Mouse (Mus musculus): ENCODE data around the gene Eif3d. TPM values are rescaled to one million over a fixed set of nuclear protein-coding genes. Genes with fewer than 3 reads are reported as not detected.

Gene Eif3d
- polyA plus RNA-seq, 1 experiment, result 461 TPM

DNA sequence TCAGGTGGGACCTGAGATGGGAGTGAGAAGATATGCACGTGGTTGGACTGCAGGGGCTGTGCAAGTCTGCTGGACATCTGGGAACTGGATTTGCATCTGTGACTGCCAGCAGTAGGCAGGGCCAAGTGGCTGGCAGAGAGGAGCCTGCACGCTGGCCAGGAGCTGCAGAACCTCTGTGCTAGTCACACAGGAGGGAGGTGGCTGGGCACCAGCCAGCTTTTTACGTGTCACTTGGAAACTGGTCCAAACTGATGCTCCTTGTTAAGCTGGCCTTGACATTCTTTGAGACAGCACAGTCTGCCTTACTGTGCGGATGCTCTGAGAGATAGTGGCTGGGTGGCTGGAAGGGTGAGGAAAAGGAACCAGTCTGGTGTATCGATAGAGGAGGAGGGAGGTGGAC lies 17.9 kb upstream of the Eif3d start:
- no peak for TF ChIP-seq POLR2A (IDR thresholded peaks at IDR 0.05; ENCODE audit: insufficient read length, low read depth)
- TF ChIP-seq SRF (IDR thresholded peaks at IDR 0.05; ENCODE audit: control insufficient read depth, insufficient read length, low read depth), result no peak
- TF ChIP-seq TCF3 (IDR thresholded peaks at IDR 0.05; ENCODE audit: insufficient read length, low read depth), result no peak
- no peak for TF ChIP-seq POLR2AphosphoS2 (IDR thresholded peaks at IDR 0.05; ENCODE audit: insufficient read length, low read depth)
- Histone ChIP-seq H3ac (ENCODE audit: control insufficient read depth, insufficient read length) (no peak overlapping the region), H3K27me3 (ENCODE audit: control insufficient read depth, insufficient read depth, insufficient read length) (peaks cover 59% of the 10 kb centered on the region), H3K36me3 (ENCODE audit: control insufficient read depth, insufficient read depth) (no peaks in the 10 kb centered on the region), H3K4me2 (ENCODE audit: low read depth) (no peak overlapping the region), H3K79me2 (ENCODE audit: control insufficient read depth, insufficient read depth) (no peaks in the 10 kb centered on the region), H3K4me3 (no peak overlapping the region)

DNA sequence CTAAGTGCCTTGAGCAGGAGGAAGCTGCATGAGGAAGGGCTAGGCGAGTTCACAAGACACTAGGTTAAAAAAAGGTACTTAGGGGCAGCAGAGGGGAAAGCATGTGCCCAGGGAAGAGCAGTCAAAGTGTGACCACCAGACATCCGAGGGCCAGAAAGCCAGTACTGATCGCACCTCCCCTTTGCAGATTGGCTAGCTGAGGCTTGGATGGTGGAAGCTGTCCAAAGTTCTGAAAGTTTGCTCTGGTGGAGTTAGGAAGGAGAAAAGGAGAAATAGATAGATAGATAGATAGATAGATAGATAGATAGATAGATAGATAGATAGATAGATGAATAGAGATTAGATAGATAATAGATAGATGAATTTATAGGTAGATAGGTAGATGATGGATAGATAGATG lies 12.8 kb upstream of the Eif3d start:
- Histone ChIP-seq H3K79me2 (ENCODE audit: control insufficient read depth, insufficient read depth) (no peaks in the 10 kb centered on the region), H3K27me3 (ENCODE audit: control insufficient read depth, insufficient read depth, insufficient read length) (peaks cover 79% of the 10 kb centered on the region), H3K36me3 (ENCODE audit: control insufficient read depth, insufficient read depth) (no peaks in the 10 kb centered on the region), H3K4me2 (ENCODE audit: low read depth) (no peak overlapping the region), H3ac (ENCODE audit: control insufficient read depth, insufficient read length) (no peak overlapping the region), H3K4me3 (no peak overlapping the region)
- no peak for TF ChIP-seq E2F4 (IDR thresholded peaks at IDR 0.05; ENCODE audit: insufficient read depth)
- no peak for TF ChIP-seq POLR2A (IDR thresholded peaks at IDR 0.05; ENCODE audit: insufficient read length, low read depth)
- peak; percentile 66 for TF ChIP-seq REST (IDR thresholded peaks at IDR 0.05; ENCODE audit: insufficient read depth, insufficient read length)

DNA sequence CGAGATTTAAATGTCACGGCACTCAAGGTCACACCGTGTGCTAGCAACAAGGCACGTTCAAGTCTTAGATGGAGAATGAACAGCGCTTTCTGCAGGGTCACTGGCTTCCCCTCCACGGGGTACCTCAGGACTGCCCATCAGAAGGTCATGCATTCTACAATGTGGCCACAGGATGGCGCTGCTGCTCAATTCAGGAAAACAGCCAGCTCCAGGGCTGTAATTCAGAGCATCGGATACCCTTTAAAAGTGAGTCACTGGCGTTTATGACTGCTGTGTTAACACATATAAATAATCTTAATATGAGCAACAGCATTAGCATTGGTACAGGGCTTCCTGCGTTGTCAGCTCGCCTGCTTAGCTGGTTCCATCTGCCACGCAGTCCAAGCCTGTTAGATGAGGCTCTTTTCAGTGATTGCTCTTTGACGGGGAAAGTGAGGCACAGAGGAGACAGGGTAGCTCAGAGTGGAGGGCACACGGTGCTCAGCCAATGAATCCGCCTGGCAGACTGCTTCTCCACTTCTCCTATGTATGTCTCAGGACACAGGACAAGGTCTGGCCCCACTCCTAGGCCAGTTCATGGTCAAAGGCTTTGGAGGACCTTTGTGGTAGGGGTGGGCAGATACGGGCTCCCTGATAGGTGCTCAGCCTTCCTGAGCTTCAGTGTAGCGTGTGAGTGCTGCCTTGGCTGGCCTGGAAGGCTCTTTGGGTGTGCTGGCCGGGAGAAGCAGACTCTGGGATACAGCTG lies 11.8 kb upstream of the Eif3d start:
- Histone ChIP-seq H3K4me2 (ENCODE audit: low read depth) (no peak overlapping the region), H3K4me3 (no peak overlapping the region), H3K27me3 (ENCODE audit: control insufficient read depth, insufficient read depth, insufficient read length) (peaks cover 69% of the 10 kb centered on the region), H3K36me3 (ENCODE audit: control insufficient read depth, insufficient read depth) (no peaks in the 10 kb centered on the region), H3K79me2 (ENCODE audit: control insufficient read depth, insufficient read depth) (no peaks in the 10 kb centered on the region), H3ac (ENCODE audit: control insufficient read depth, insufficient read length) (no peak overlapping the region)
- peak in 1 of 3 experiments; percentile 0 for TF ChIP-seq MYOG (IDR thresholded peaks at IDR 0.05; ENCODE audit: control insufficient read depth in 1 of 3, insufficient read depth in 1 of 3, insufficient read length in 2 of 3, low read depth in 2 of 3)
- TF ChIP-seq REST (IDR thresholded peaks at IDR 0.05; ENCODE audit: insufficient read depth, insufficient read length), result no peak

DNA sequence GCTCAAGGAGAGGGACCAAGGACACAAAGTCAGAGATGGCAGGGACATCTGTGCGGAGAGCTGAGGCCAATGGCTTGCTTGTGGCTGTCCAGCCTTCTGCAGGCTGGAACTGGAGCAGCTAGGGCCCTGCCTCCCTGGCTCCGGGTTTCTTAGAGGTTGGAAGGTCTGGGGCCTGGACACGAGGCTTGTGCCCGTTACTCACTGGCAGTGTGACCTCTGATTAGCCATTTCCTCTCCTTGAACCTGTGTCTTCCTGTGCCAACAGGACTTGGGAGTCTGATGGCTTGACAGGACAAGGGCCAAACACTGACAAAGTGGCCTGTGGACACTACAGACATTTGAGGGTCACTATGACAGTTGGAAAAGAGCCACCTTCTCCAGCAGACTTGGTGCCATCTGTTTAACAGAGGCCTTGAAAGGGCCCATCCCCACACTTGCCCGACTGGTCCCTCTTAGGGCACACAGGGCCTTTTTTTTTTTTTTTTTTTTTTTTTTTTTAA lies 10.6 kb upstream of the Eif3d start:
- H3ac ChIP-seq (ENCODE audit: control insufficient read depth, insufficient read length), result no peak overlapping the region
- no peak overlapping the region for H3K4me3 ChIP-seq
- H3K79me2 ChIP-seq (ENCODE audit: control insufficient read depth, insufficient read depth), result no peaks in the 10 kb centered on the region
- H3K27me3 ChIP-seq (ENCODE audit: control insufficient read depth, insufficient read depth, insufficient read length), result peaks cover 67% of the 10 kb centered on the region
- no peaks in the 10 kb centered on the region for H3K36me3 ChIP-seq (ENCODE audit: control insufficient read depth, insufficient read depth)
- H3K4me2 ChIP-seq (ENCODE audit: low read depth), result peak overlapping the region; percentile 32
- TF ChIP-seq POLR2AphosphoS2 (IDR thresholded peaks at IDR 0.05; ENCODE audit: insufficient read length, low read depth) (no peak), MYOG (IDR thresholded peaks at IDR 0.05; ENCODE audit: control insufficient read depth in 1 of 3, insufficient read depth in 1 of 3, insufficient read length in 2 of 3, low read depth in 2 of 3) (peak in 1 of 3 experiments; percentile 0), POLR2A (IDR thresholded peaks at IDR 0.05; ENCODE audit: insufficient read length, low read depth) (no peak), TCF12 (IDR thresholded peaks at IDR 0.05; ENCODE audit: insufficient read depth, poor library complexity, severe bottlenecking) (no peak), MAX (IDR thresholded peaks at IDR 0.05; ENCODE audit: low read depth) (no peak), USF1 (IDR thresholded peaks at IDR 0.05; ENCODE audit: low read depth) (no peak), TCF3 (IDR thresholded peaks at IDR 0.05; ENCODE audit: insufficient read length, low read depth) (no peak), MYOD1 (IDR thresholded peaks at IDR 0.05; ENCODE audit: control insufficient read depth in 1 of 3, insufficient read length in 2 of 3, low read depth in 2 of 3) (no peak), REST (IDR thresholded peaks at IDR 0.05; ENCODE audit: insufficient read depth, insufficient read length) (no peak)

DNA sequence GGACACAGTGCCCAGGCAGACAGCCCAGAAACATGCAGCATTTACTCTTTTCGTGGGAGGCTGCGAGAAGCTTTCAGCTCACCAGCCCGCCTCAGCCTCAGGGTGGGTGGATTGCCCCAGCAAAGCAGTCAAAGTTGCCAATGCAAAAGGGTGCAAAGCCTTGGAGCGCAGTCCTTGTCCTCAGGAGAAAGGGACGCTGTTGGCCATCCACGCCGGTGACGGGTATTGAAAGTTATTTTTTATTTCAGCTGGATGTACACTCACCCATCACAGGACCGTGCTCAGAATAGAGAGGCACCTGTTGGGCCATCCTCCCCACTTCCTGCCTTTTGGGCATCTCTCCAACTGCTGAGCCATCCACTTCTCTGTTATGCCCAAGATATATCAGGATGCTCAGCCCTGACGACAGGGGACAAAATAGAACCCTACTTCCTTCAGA lies 8.8 kb upstream of the Eif3d start:
- H3K79me2 ChIP-seq (ENCODE audit: control insufficient read depth, insufficient read depth), result no peaks in the 10 kb centered on the region
- no peaks in the 10 kb centered on the region for H3K36me3 ChIP-seq (ENCODE audit: control insufficient read depth, insufficient read depth)
- no peak overlapping the region for H3ac ChIP-seq (ENCODE audit: control insufficient read depth, insufficient read length)
- H3K4me2 ChIP-seq (ENCODE audit: low read depth), result peak overlapping the region; percentile 8
- peak; percentile 26 for TF ChIP-seq POLR2A (IDR thresholded peaks at IDR 0.05; ENCODE audit: insufficient read length, low read depth)
- TF ChIP-seq MAX (IDR thresholded peaks at IDR 0.05; ENCODE audit: low read depth), result no peak
- TF ChIP-seq MYOD1 (IDR thresholded peaks at IDR 0.05; ENCODE audit: control insufficient read depth in 1 of 3, insufficient read length in 2 of 3, low read depth in 2 of 3), result peak in 1 of 3 experiments; percentile 88
- TF ChIP-seq MYOG (IDR thresholded peaks at IDR 0.05; ENCODE audit: control insufficient read depth in 1 of 3, insufficient read depth in 1 of 3, insufficient read length in 2 of 3, low read depth in 2 of 3), result peak in 2 of 3 experiments; percentile 17 to 83
- TF ChIP-seq TCF12 (IDR thresholded peaks at IDR 0.05; ENCODE audit: insufficient read depth, poor library complexity, severe bottlenecking), result peak; percentile 38
- TF ChIP-seq SRF (IDR thresholded peaks at IDR 0.05; ENCODE audit: control insufficient read depth, insufficient read length, low read depth), result no peak
- H3K27me3 ChIP-seq (ENCODE audit: control insufficient read depth, insufficient read depth, insufficient read length), result peaks cover 62% of the 10 kb centered on the region
- H3K4me3 ChIP-seq, result no peak overlapping the region

DNA sequence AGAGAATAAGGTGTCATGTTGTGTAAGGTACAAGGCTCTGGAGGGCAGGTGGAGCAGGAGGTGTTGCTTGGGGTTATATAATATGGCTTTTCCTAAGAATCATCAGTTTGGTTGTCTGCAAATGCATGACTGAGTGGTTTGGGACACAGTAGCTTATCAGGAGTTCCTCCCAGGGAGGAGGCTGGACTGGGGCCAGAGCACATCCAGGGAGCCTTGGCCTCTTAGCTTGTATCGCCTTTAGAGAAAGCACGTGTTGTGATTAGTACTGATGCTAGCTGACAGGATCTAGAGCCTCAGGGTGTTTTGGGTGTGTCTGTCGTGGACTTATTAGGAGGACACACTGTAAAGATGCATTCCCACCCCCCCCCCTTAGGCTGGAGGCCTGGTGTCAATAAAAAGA lies 7.0 kb upstream of the Eif3d start:
- no peaks in the 10 kb centered on the region for H3K36me3 ChIP-seq (ENCODE audit: control insufficient read depth, insufficient read depth)
- no peaks in the 10 kb centered on the region for H3K79me2 ChIP-seq (ENCODE audit: control insufficient read depth, insufficient read depth)
- H3ac ChIP-seq (ENCODE audit: control insufficient read depth, insufficient read length), result no peak overlapping the region
- no peak overlapping the region for H3K4me3 ChIP-seq
- no peak overlapping the region for H3K4me2 ChIP-seq (ENCODE audit: low read depth)
- peaks cover 53% of the 10 kb centered on the region for H3K27me3 ChIP-seq (ENCODE audit: control insufficient read depth, insufficient read depth, insufficient read length)
- no peak for TF ChIP-seq CEBPB (IDR thresholded peaks at IDR 0.05; ENCODE audit: insufficient read depth, poor library complexity, severe bottlenecking)
- TF ChIP-seq USF1 (IDR thresholded peaks at IDR 0.05; ENCODE audit: low read depth), result no peak
- no peak for TF ChIP-seq MYOD1 (IDR thresholded peaks at IDR 0.05; ENCODE audit: control insufficient read depth in 1 of 3, insufficient read length in 2 of 3, low read depth in 2 of 3)
- TF ChIP-seq TCF3 (IDR thresholded peaks at IDR 0.05; ENCODE audit: insufficient read length, low read depth), result no peak
- no peak for TF ChIP-seq SRF (IDR thresholded peaks at IDR 0.05; ENCODE audit: control insufficient read depth, insufficient read length, low read depth)
- no peak for TF ChIP-seq POLR2AphosphoS2 (IDR thresholded peaks at IDR 0.05; ENCODE audit: insufficient read length, low read depth)
- no peak for TF ChIP-seq REST (IDR thresholded peaks at IDR 0.05; ENCODE audit: insufficient read depth, insufficient read length)
- no peak for TF ChIP-seq MAX (IDR thresholded peaks at IDR 0.05; ENCODE audit: low read depth)
- TF ChIP-seq MYOG (IDR thresholded peaks at IDR 0.05; ENCODE audit: control insufficient read depth in 1 of 3, insufficient read depth in 1 of 3, insufficient read length in 2 of 3, low read depth in 2 of 3), result no peak
- TF ChIP-seq POLR2A (IDR thresholded peaks at IDR 0.05; ENCODE audit: insufficient read length, low read depth), result no peak
- TF ChIP-seq E2F4 (IDR thresholded peaks at IDR 0.05; ENCODE audit: insufficient read depth), result no peak
- no peak for TF ChIP-seq TCF12 (IDR thresholded peaks at IDR 0.05; ENCODE audit: insufficient read depth, poor library complexity, severe bottlenecking)

Measured in myocyte (in vitro differentiated cells).